Mouse (Mus musculus) ES-E14 (cell line): ENCODE data around the gene Fryl. TPM values are rescaled to one million over a fixed set of nuclear protein-coding genes. Genes with fewer than 3 reads are reported as not detected.
"Not testable (repeated sequence)": the region's sequence is repeated elsewhere in the genome, so short reads cannot be mapped to it uniquely, and the experiment has no call there.

ENCODE experiments used
- DNase-seq: peaks from one replicate; pipeline ENCODE4 v3.0.0-alpha.2; 2013; ENCODE audit warnings: low read depth, low spot score
- H3K27ac ChIP-seq: 2 replicates; pipeline ENCODE4 v1.5.1; 2012; ENCODE audit warnings: low read depth, mild to moderate bottlenecking, low read length, moderate library complexity, mixed read lengths; ENCODE audit not compliant: poor library complexity, insufficient read depth, severe bottlenecking
- H3K36me3 ChIP-seq: 2 replicates; pipeline ENCODE4 v1.6.1; 2012; ENCODE audit warnings: mild to moderate bottlenecking, low read length, moderate library complexity, mixed read lengths; ENCODE audit not compliant: control insufficient read depth, poor library complexity, insufficient read depth, severe bottlenecking
- H3K4me1 ChIP-seq, 2 experiments: fragments of 150-350 bp in 1 of 2; sonication (generic) in 1 of 2; 2 replicates each; pipeline ENCODE4 v1.6.1; 2012; ENCODE audit warnings: low read length in 2 of 2, mild to moderate bottlenecking in 1 of 2, mixed read lengths in 1 of 2; ENCODE audit not compliant: control insufficient read depth in 2 of 2, insufficient read depth in 2 of 2, poor library complexity in 1 of 2
- H3K4me3 ChIP-seq, 2 experiments: fragments of 150-350 bp in 1 of 2; sonication (generic) in 1 of 2; 2 replicates each; pipeline ENCODE4 v1.5.1; 2012; ENCODE audit warnings: low read length in 2 of 2, low read depth in 1 of 2, mild to moderate bottlenecking in 1 of 2, mixed read lengths in 1 of 2; ENCODE audit not compliant: insufficient read depth in 1 of 2, poor library complexity in 1 of 2, severe bottlenecking in 1 of 2
- H3K9ac ChIP-seq: 2 replicates; pipeline ENCODE4 v1.6.1; 2012; ENCODE audit warnings: low read depth, mild to moderate bottlenecking, low read length, mixed read lengths; ENCODE audit not compliant: poor library complexity, insufficient read depth, severe bottlenecking
- H3K9me3 ChIP-seq: fragments of 150-350 bp; sonication (generic); 2 replicates; pipeline ENCODE4 v1.6.1; 2012; ENCODE audit warnings: low read depth, mild to moderate bottlenecking, low read length; ENCODE audit not compliant: control insufficient read depth, insufficient read depth
- CHD2 ChIP-seq: IDR thresholded peaks from 2 replicates; pipeline ENCODE4 v1.6.1; 2014; ENCODE audit warnings: mild to moderate bottlenecking, low read depth, low read length, inconsistent platforms
- HCFC1 ChIP-seq: IDR thresholded peaks from 2 replicates; pipeline ENCODE4 v1.6.1; 2012; ENCODE audit warnings: low read length, inconsistent platforms, borderline replicate concordance; ENCODE audit not compliant: insufficient read depth
- MAFK ChIP-seq: IDR thresholded peaks from 2 replicates; pipeline ENCODE4 v1.6.1; 2014; ENCODE audit warnings: mild to moderate bottlenecking, low read depth, low read length, inconsistent platforms; ENCODE audit not compliant: insufficient read depth
- ZC3H11A ChIP-seq: IDR thresholded peaks from 2 replicates; pipeline ENCODE4 v1.6.1; 2012; ENCODE audit warnings: low read depth, mild to moderate bottlenecking, inconsistent platforms, low read length, borderline replicate concordance
- ZNF384 ChIP-seq: IDR thresholded peaks from 2 replicates; pipeline ENCODE4 v1.6.1; 2012; ENCODE audit warnings: low read depth, low read length, inconsistent platforms
- in situ Hi-C, 2 experiments: fragments of 600-800 bp; cut with MboI; formaldehyde crosslinking; loops; one replicate each; pipeline ENCODE4 v1.15.1; 2025; ENCODE audit warnings: low sequenced_read_pairs in 2 of 2, inconsistent platforms in 1 of 2; ENCODE audit not compliant: unreplicated experiment in 2 of 2
- total RNA-seq: library from RNA; depleted of rRNA; stranded (reverse); fragments of 300-350 nt; gene quantifications from 2 replicates; pipeline ENCODE4 v1.2.3, GENCODE M21; 2012

The Fryl gene
- total RNA-seq, 1 experiment, result 53.3 TPM

DNA sequence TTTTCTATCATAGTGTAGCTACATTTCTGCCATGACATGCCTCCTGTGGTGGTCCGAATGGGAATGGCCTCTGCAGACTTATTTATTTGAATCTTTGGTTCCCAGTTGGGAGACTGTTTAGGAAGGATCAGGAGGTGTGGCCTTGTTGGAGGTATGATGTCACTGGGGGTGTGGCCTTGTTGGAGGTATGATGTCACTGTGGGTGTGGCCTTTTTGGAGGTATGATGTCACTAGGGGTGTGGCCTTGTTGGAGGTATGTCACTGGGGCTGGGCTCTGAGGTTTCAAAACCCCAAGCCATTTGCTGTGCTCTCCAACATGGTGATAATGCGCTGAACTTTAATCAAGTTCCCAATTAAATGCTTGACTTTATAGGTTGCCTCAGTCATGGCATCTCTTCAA, 212.4 kb downstream of the Fryl start:
- no peak for TF ChIP-seq MAFK
- Histone ChIP-seq H3K36me3 (peaks cover 15% of the 10 kb centered on the region; the same call in 1 of the 2 replicates), H3K9me3 (no peaks in the 10 kb centered on the region), H3K4me1 (no peaks in the 10 kb centered on the region), H3K9ac (no peak overlapping the region), H3K4me3 (no peak overlapping the region), H3K27ac (no peak overlapping the region)
- in situ Hi-C loops, result no loop called here
- DNase-seq, result peak; percentile 20

DNA sequence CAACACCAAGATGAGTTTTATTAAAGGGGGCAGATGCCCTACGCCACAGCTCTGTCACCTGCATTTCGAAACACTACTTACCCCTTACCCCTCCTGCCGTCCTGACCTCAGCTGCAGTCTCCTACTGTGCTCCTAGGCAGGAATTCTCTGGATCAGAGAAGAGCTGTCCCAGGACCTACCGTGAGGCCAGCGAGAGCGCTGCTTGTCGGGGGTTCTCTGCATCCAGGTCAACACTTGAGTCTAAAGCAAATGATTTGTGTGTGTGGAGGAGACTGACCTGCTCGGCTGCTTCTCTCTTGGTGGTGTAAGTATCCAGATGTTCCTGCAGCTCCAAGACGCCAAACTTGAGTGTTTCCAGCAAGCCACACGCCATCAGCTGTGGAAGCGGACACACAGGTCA, 223.9 kb downstream of the Fryl start:
- in situ Hi-C loops, result no loop called here
- DNase-seq, result no peak
- TF ChIP-seq ZC3H11A (no peak), CHD2 (no peak), ZNF384 (no peak), HCFC1 (no peak), MAFK (no peak)
- H3K9me3 ChIP-seq, result no peaks in the 10 kb centered on the region
- H3K9ac ChIP-seq, result no peak overlapping the region
- peaks cover 12% of the 10 kb centered on the region for H3K36me3 ChIP-seq
- no peak overlapping the region for H3K4me3 ChIP-seq
- no peak overlapping the region for H3K27ac ChIP-seq
- H3K4me1 ChIP-seq, result no peaks in the 10 kb centered on the region

DNA sequence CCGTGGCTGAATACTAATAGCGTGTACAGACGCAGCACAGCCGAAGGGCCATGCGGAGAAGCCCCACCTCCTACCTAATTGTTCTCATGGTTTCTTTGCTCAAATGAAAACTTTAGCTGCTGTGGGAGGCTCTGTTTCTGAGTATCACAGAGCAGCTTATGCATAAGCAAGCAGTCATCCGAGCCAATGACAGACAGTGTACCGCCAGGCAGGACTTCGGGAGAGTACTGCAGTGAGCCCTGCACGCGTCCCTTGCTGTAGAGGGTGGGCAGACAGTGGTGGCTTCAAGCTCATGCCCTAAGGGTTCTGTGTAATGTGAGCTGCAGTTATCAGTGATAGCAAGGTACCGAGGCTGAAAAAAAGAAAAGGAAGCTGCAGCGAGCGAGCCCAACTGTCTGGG, 227.8 kb downstream of the Fryl start:
- Histone ChIP-seq H3K4me1 (no peaks in the 10 kb centered on the region), H3K9ac (no peak overlapping the region), H3K4me3 (no peak overlapping the region), H3K9me3 (no peaks in the 10 kb centered on the region), H3K36me3 (peaks cover 8% of the 10 kb centered on the region), H3K27ac (no peak overlapping the region)
- in situ Hi-C loops, result no loop called here
- TF ChIP-seq MAFK, result no peak
- no peak for TF ChIP-seq HCFC1
- no peak for DNase-seq

DNA sequence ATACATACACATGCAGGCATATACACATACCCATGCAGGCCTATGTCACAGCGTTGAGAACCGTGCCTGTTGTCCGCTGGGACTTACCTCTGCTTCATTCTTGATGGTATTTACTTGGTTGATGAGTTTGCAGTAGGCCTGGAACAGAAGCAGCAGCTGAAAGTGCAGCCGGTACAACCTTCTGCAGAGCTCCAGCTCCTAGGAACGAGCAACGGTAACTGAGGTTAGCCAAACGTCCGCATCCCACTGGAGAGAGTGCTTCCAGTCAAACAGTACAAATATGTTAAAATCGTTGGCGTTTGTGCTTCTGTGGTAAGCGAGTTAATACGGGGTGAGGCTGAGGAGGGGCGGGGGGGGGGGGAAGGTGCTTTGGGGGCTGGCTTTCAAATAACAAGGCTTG, 232.6 kb downstream of the Fryl start:
- in situ Hi-C loops, result no loop called here
- Histone ChIP-seq H3K27ac (no peak overlapping the region), H3K9me3 (no peaks in the 10 kb centered on the region), H3K4me1 (no peaks in the 10 kb centered on the region), H3K36me3 (no peaks in the 10 kb centered on the region; the same call in none of the 2 replicates), H3K9ac (no peak overlapping the region), H3K4me3 (no peak overlapping the region)
- no peak for DNase-seq
- TF ChIP-seq CHD2, result no peak
- no peak for TF ChIP-seq MAFK
- no peak for TF ChIP-seq HCFC1
- no peak for TF ChIP-seq ZNF384
- TF ChIP-seq ZC3H11A, result no peak

DNA sequence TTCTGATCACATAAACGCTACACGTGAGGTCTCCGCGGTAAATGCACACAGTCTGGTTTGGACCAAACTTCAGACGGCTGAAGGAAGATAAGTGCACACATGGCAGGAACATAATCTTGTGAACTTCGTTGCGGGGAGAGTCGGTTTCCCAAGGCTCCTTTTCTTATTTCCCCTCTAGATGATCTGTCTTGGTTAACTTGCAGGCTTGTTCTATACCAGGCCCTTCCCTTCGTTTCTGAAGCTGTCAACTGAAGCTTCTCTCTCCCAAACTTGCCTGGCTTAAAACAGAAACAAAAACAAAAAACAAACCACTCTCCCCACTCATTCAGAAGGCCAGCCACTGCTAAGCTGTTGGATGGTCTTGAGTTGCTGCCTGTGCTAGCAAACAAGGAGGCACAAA, 241.7 kb downstream of the Fryl start:
- no peak for DNase-seq
- Histone ChIP-seq H3K36me3 (no peaks in the 10 kb centered on the region), H3K27ac (no peak overlapping the region), H3K4me1 (no peaks in the 10 kb centered on the region), H3K9me3 (no peaks in the 10 kb centered on the region), H3K9ac (no peak overlapping the region), H3K4me3 (no peak overlapping the region)
- TF ChIP-seq CHD2 (no peak), ZC3H11A (no peak), ZNF384 (no peak), MAFK (no peak), HCFC1 (no peak)
- in situ Hi-C loops, result no loop called here

DNA sequence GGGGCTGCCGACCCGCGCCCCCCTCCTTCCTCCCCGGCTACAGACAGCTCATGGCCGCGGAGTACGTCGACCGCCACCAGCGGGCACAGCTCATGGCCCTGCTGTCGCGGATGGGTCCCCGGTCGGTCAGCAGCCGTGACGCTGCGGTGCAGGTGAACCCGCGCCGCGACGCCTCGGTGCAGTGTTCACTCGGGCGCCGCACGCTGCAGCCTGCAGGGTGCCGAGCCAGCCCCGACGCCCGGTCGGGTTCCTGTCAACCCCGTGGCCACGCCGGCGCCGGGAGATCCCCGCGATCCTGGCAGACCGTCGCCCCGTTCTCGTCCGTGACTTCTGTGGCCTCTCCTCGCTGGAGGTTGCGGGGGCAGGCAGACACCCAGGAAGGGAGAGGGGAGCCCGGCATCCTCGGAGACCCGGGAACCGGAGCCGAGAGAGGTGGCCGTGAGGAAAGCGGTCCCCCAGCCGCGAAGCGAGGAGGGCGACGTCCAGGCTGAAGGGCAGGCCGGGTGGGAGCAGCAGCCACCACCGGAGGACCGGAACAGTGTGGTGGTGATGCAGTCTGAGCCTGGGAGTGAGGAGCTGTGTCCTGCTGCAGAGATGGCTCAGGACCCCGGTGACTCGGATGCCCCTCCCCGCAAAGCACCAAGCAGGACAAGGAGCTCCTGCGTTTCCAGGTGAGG, 242.7 kb downstream of the Fryl start:
- H3K4me1 ChIP-seq, H3K27ac ChIP-seq, DNase-seq, in situ Hi-C loops, H3K36me3 ChIP-seq, H3K9me3 ChIP-seq: not testable (repeated sequence)
- Histone ChIP-seq H3K4me3 (peak overlapping the region; percentile 59 to 64), H3K9ac (peak overlapping the region; percentile 66)

DNA sequence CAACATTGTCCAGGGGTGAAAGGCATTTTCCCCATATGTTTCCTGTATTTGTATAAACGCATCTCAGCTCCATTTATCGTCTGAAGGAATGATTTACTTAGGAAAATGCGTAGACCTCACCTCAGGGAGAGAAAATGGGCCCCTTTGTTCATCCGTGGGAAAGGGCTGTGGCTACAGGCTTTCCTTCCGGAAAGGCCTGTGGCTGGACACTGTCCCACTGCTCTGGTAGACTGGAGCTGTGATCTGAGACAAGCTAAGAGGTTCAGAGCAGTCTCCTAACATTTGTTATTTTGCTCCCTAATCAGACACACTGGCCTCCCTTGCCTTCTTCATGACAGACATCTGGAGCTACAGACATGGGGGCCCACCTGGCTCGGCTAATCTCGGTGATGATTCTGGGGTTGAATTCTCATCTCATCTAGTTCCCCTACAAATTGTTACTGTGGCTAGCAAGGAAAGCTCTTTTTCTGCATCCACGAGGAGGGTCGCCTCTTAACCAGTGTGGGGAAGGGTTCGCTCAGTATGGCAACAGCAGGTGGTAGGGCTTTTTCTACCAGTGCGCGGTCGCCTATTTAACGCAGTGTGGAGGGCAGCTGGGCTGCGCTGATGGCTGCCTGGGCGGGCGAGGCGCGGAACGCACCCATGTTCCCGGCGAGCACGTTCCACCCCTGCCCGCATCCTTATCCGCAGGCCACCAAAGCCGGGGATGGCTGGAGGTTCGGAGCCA, 243.4 kb downstream of the Fryl start:
- H3K4me1 ChIP-seq, H3K27ac ChIP-seq, H3K9me3 ChIP-seq, H3K36me3 ChIP-seq, DNase-seq, H3K9ac ChIP-seq, in situ Hi-C loops: not testable (repeated sequence)
- peak overlapping the region in 1 of 2 experiments; percentile 64; a peak in 2 of 4 replicates for H3K4me3 ChIP-seq
